Mouse (Mus musculus): Measurements from ENCODE around the gene Qrfpr.
A peak's percentile ranks its signal among the peaks of the same experiment; 100 is the strongest.

Qrfpr gene

GRCm38 (mm10) chr3:36150934-36151686, 71.0 kb downstream of the Qrfpr start, which contains the start of gene D3Ertd254e:
Gene D3Ertd254e, plus strand, starts transcription at chr3:36151017.
- peak; percentile 66 for DNase-seq (ENCODE audit: low read depth, low spot score)

GRCm38 (mm10) chr3:36150537-36150933, 71.6 kb downstream of the Qrfpr start:
- DNase-seq (ENCODE audit: low read depth, low spot score) = no peak

GRCm38 (mm10) chr3:36138996-36139395, 83.1 kb downstream of the Qrfpr start:
- no peak for DNase-seq (ENCODE audit: low read depth, low spot score)

GRCm38 (mm10) chr3:36138171-36138660, 83.9 kb downstream of the Qrfpr start:
- no peak for DNase-seq (ENCODE audit: low read depth, low spot score)

- DNase-seq (ENCODE audit: low read depth, low spot score) = peak; percentile 25
Measured at GRCm38 (mm10) chr3:36137560-36137959, 84.6 kb downstream of the Qrfpr start.

GRCm38 (mm10) chr3:36136152-36136551, 86.0 kb downstream of the Qrfpr start:
- DNase-seq (ENCODE audit: low read depth, low spot score) = no peak
